Mouse (Mus musculus) urinary bladder, postnatal 14 days (tissue): ENCODE measurements around the gene Olfr506.
"Not testable (repeated sequence)": the region's sequence is repeated elsewhere in the genome, so short reads cannot be mapped to it uniquely, and the experiment has no call there.

Source experiments
- DNase-seq: peaks from one replicate; pipeline ENCODE4 v3.0.0; 2021; ENCODE audit warnings: low spot score

Olfr506 gene

GRCm38 (mm10) chr7:108610487-108610886 is at the start of gene Olfr506:
Gene Olfr506, plus strand, starts transcription at chr7:108610787.
- DNase-seq: no peak

GRCm38 (mm10) chr7:108565693-108566092 is 44.9 kb upstream of the Olfr506 start, which contains the start of gene Olfr504:
Gene Olfr504, minus strand, starts transcription at chr7:108565793.
- no peak for DNase-seq

- DNase-seq: no peak
These were observed 20.8 kb upstream of the Olfr506 start for GRCm38 (mm10) chr7:108589797-108590196.

GRCm38 (mm10) chr7:108601916-108602315 is 8.7 kb upstream of the Olfr506 start:
- DNase-seq: not testable (repeated sequence)

- DNase-seq: no peak
These were observed 3.5 kb downstream of the Olfr506 start for GRCm38 (mm10) chr7:108614110-108614509.

- DNase-seq: not testable (repeated sequence)
These were observed 6.2 kb downstream of the Olfr506 start for GRCm38 (mm10) chr7:108616781-108617180.

GRCm38 (mm10) chr7:108621514-108621913 is 10.9 kb downstream of the Olfr506 start, which contains the start of gene Olfr507:
Gene Olfr507, plus strand, starts transcription at chr7:108621814.
- no peak for DNase-seq

- no peak for DNase-seq
These were observed 19.1 kb downstream of the Olfr506 start, which contains the start of gene Olfr508 for GRCm38 (mm10) chr7:108629694-108630093. Gene Olfr508, plus strand, starts transcription at chr7:108629994.

- no peak for DNase-seq
These were observed 41.2 kb downstream of the Olfr506 start, which contains the start of gene Olfr509 for GRCm38 (mm10) chr7:108651806-108652205. Gene Olfr509, minus strand, starts transcription at chr7:108651906.

- no peak for DNase-seq
These were observed 51.8 kb downstream of the Olfr506 start for GRCm38 (mm10) chr7:108662419-108662818.
